Comparison of ENCODE assay signal across 12 mouse cellular contexts in genomic region chr14:31560886-31561285, GRCm38 (mm10). TPM values are rescaled to one million over a fixed set of nuclear protein-coding genes. Genes with fewer than 3 reads are reported as not detected.
DNase-seq lines count a peak whose midpoint lies in the region; ATAC-seq and TF ChIP-seq lines count a peak whose summit lies in the region.
"Had no signal": no experiment of that assay in that cellular context is flagged by ENCODE, and none has a peak within 500 bp of the region (broad histone marks: within the 10 kb centered on the region; RNA-seq: fewer than 3 reads in every experiment).

No protein-coding gene starts in this region.

- peaks cover 17% of the 10 kb centered on the region for H3K4me1 ChIP-seq in limb, embryonic 14.5 days (ENCODE audit: control insufficient read depth, insufficient read depth, low read length)
- H3K4me1 ChIP-seq: midbrain, embryonic 13.5 days had no signal

- no peaks in the 10 kb centered on the region for H3K36me3 ChIP-seq in limb, embryonic 14.5 days (ENCODE audit: control insufficient read depth, insufficient read depth, low read length)
- H3K36me3 ChIP-seq: hindbrain, embryonic 12.5 days; midbrain, embryonic 13.5 days had no signal

- H3K9ac ChIP-seq in limb, embryonic 14.5 days (ENCODE audit: low read depth, low read length, severe bottlenecking): no peak overlapping the region
- H3K9ac ChIP-seq: hindbrain, embryonic 12.5 days; midbrain, embryonic 13.5 days had no signal

- no peak for TF ChIP-seq POLR2A in limb, embryonic 14.5 days (IDR thresholded peaks at IDR 0.05; ENCODE audit: borderline replicate concordance, extremely low read depth, insufficient read depth, insufficient read length)

- no peak for TF ChIP-seq CTCF in layer of hippocampus, adult 2 months (conservative IDR thresholded peaks at IDR 0.05)

- DNase-seq in heart, adult 11 months: peak; percentile 97
- DNase-seq in heart, adult 8-10 months (ENCODE audit: low spot score): no peak
- peak; percentile 54 to 77 for DNase-seq in heart, adult 9 months (ENCODE audit: low spot score in 2 of 2)
- peak; percentile 79 for DNase-seq in limb, embryonic 14.5 days (ENCODE audit: low spot score)
- DNase-seq in retina, postnatal 1 day: no peak
- DNase-seq in testis, postnatal 10 days (ENCODE audit: low spot score): no peak
- DNase-seq in layer of hippocampus, adult 2 months (ENCODE audit: low spot score in 2 of 2): no peak
- DNase-seq: cerebellum, adult 11 months had no signal

- no peaks in the 10 kb centered on the region for H3K27me3 ChIP-seq in limb, embryonic 14.5 days (ENCODE audit: control insufficient read depth, insufficient read depth, low read length)
- H3K27me3 ChIP-seq: hindbrain, embryonic 12.5 days; midbrain, embryonic 13.5 days had no signal

- 29% methylated on average over 5 of the region's 5 CpGs for WGBS in limb, embryonic 14.5 days

- H3K9me3 ChIP-seq in limb, embryonic 14.5 days (ENCODE audit: control insufficient read depth, low read length): no peaks in the 10 kb centered on the region
- H3K9me3 ChIP-seq: hindbrain, embryonic 12.5 days; midbrain, embryonic 13.5 days had no signal

- no peak overlapping the region for H3K4me3 ChIP-seq in limb, embryonic 14.5 days (replicated peaks; ENCODE audit: low read length)
- no peak overlapping the region for H3K4me3 ChIP-seq in layer of hippocampus, adult 2 months
- H3K4me3 ChIP-seq: erythroblast, embryonic 14.5 days; hindbrain, embryonic 12.5 days; midbrain, embryonic 13.5 days had no signal

- no peak overlapping the region for H3K27ac ChIP-seq in limb, embryonic 14.5 days (replicated peaks; ENCODE audit: low read depth, low read length)
- no peak overlapping the region for H3K27ac ChIP-seq in layer of hippocampus, adult 2 months
- H3K27ac ChIP-seq: hindbrain, embryonic 12.5 days; midbrain, embryonic 13.5 days had no signal

- peak; percentile 3 for ATAC-seq in CD4-positive, CD25-positive, alpha-beta regulatory T cell, adult 4 months
- ATAC-seq in limb, embryonic 14.5 days (ENCODE audit: low FRiP score, low read depth): peak; percentile 32; the same call in 1 of the 2 replicates
- ATAC-seq: midbrain, embryonic 13.5 days had no signal

- H3K4me2 ChIP-seq in limb, embryonic 14.5 days (replicated peaks; ENCODE audit: low read depth, low read length, severe bottlenecking): no peak overlapping the region
- H3K4me2 ChIP-seq: hindbrain, embryonic 12.5 days; midbrain, embryonic 13.5 days had no signal

RNA-seq across cellular contexts. Expression of gene Colq, which starts 30.3 kb away (rescaled TPM):
- total RNA-seq in heart, adult 8-10 months (2022): 10 to 100 TPM in 2 of 4 experiments, 1 to 10 TPM in 2; 6.1 to 16.6 (median 11.6) TPM
- 1 to 10 TPM; 5.6 to 8.5 TPM for polyA plus RNA-seq in CD4-positive, CD25-positive, alpha-beta regulatory T cell, adult 4 months (2017; shearing (Covaris generic))
- polyA plus RNA-seq in limb, embryonic 14.5 days (2012; rRNA removed): 4.3 and 5.1 TPM in 2 replicates
- 3.8 and 4.9 TPM in 2 replicates for polyA plus RNA-seq in limb, embryonic 14.5 days (2014; fragmentation: Nextera tagmentation; extraction: Ambion mirVana)
- total RNA-seq in layer of hippocampus, adult 2 months (2021): under 1 TPM in 1 of 2 experiments, not detected in 1; 0.41 TPM
- polyA plus RNA-seq: erythroblast, embryonic 14.5 days; midbrain, embryonic 13.5 days had no signal

Comparison
In these comparisons a context has a peak if more than half of its experiments do, and no peak if none do; other contexts are left out.
1. DNase-seq: peak in heart, adult 11 months (single experiment), heart, adult 9 months (2 of 2) and limb, embryonic 14.5 days (single experiment); none in heart, adult 8-10 months (single experiment), retina, postnatal 1 day (single experiment), testis, postnatal 10 days (single experiment) and layer of hippocampus, adult 2 months (0 of 2).
2. RNA of gene Colq, which starts 30.3 kb away (total RNA-seq): 6.1 to 16.6 TPM in heart, adult 8-10 months; 0.41 TPM in layer of hippocampus, adult 2 months; every median in the first group is over 4 times any median in the second.